Mouse (Mus musculus) CD4-positive, CD25-positive, alpha-beta regulatory T cell, adult 4 months (primary cell): ENCODE measurements around the gene Trappc5. TPM values are rescaled to one million over a fixed set of nuclear protein-coding genes. Genes with fewer than 3 reads are reported as not detected.
A peak's percentile ranks its signal among the peaks of the same experiment; 100 is the strongest.

Source experiments
- ATAC-seq: one replicate; pipeline ENCODE4 v1.8.0; 2017
- polyA plus RNA-seq, 2 experiments: library from polyadenylated mRNA; unstranded; fragments of 100-300 nt; shearing (Covaris generic); gene quantifications; one replicate each; pipeline ENCODE4 v1.2.1; 2017

The Trappc5 gene
- polyA plus RNA-seq, 2 experiments from 2014 or later, result 20.3 to 32.6 TPM

DNA sequence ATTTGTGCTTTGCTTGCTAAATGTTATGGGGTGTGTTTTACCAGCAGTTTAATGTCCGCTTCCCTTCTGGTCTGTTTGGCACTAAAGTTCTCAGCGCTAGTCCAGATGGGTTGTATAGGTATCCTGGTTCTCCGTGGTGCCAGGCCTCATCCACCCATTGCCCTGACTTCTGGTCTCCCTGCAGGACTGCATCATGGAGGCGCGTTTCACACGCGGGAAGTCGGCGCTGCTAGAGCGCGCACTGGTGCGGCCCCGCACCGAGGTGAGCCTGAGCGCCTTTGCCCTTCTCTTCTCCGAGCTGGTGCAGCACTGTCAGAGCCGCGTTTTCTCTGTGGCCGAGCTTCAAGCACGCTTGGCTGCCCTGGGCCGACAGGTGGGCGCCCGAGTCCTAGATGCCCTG is 2.7 kb downstream of the Trappc5 start:
- no peak for ATAC-seq

GRCm38 (mm10) chr8:3679236-3679635 is 3.1 kb downstream of the Trappc5 start:
- no peak for ATAC-seq

GRCm38 (mm10) chr8:3679656-3680055 is 3.6 kb downstream of the Trappc5 start:
- ATAC-seq, result no peak

DNA sequence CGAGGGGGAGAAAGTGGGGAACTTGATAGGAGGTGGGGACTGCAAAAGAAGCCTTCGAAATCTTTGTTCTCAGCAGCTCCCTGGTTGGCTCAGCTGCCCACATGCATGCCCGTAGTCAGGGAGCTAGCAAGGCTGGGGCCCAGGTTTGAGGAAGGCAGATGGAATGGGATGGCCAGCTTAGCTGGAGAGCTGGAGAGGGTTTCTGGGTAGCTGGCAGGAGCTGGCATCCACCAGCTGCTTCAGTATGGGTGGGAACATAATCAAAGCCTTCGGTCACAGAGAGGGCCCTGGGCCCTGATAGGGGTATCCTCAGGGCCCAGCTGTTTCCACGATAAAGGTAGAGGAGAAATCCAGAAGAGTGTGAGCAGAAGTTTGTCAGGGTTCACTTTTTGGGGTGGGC is 6.3 kb downstream of the Trappc5 start:
- ATAC-seq, result no peak

GRCm38 (mm10) chr8:3683408-3684176 is 7.5 kb downstream of the Trappc5 start:
- no peak for ATAC-seq

- no peak for ATAC-seq
These were observed 8.4 kb downstream of the Trappc5 start for GRCm38 (mm10) chr8:3684530-3684929.

DNA sequence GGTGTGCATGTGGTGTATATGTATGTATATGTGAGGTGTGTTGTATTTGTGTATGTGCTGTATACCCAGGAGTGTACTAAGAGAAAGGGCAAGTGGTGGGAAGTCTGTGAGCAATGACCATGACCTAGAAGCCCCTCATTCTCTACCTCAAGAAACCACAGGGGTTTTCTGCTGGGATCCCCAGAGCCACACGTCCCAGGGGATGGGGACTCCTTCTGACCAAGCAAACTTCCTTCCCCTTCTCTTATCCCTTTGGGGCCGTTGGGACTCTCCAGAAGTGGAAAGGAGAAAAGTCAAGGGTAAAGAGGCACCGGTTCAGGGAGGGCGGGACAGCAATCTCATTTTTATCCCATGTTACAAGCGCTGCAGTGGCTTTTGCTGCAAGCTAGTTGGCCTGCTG is 9.3 kb downstream of the Trappc5 start:
- no peak for ATAC-seq

- no peak for ATAC-seq
These were observed 11.4 kb downstream of the Trappc5 start for GRCm38 (mm10) chr8:3687537-3687936.

GRCm38 (mm10) chr8:3690774-3691173 is 14.7 kb downstream of the Trappc5 start:
- no peak for ATAC-seq

DNA sequence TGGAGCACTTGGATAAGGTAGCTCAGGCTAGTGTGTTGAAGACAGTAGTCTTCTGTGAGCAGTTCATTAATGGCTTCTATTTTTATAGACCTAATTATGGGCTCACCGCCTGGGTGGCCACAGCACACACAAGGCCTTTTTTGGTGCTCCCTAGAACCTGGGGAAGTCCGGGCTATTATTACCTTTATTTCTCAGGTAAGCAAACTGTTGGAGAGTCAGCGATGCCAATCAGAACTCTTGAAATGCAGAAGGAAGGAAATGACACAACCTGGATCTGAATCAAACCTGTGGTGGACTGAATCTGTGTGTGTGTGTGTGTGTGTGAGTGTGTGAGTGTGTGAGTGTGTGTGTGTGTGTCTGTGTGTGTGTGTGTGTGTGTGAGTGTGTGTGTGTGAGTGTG is 18.0 kb downstream of the Trappc5 start, which contains the start of gene Fcer2a:
Fcer2a (minus strand) TSS at position 55 of the 400 bp plus-strand sequence.
- ATAC-seq, result no peak

GRCm38 (mm10) chr8:3701491-3701890 is 25.4 kb downstream of the Trappc5 start:
- no peak for ATAC-seq

- ATAC-seq, result no peak
These were observed 29.6 kb downstream of the Trappc5 start for GRCm38 (mm10) chr8:3705711-3706110.

GRCm38 (mm10) chr8:3707611-3708010 is 31.5 kb downstream of the Trappc5 start:
- no peak for ATAC-seq

GRCm38 (mm10) chr8:3710312-3710711 is 34.2 kb downstream of the Trappc5 start:
- no peak for ATAC-seq

DNA sequence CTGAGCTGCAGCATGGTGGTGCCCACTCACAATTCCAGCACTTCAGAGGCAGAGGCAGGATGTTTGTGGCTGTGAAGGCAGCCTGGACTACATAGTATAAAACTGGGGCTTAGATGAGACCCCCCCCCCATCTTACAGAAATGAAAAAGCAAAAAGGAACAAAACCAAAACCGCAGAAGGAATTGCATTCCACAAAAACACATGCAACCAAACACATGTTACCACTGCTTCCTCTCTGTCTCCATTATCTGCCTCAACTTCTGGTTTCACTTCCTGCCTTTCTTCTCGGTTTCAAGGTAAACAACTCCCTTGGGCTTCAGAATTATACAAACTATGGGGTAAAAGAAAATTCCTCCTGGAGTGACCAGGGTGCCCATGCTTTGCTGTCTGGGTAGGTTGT is 35.5 kb downstream of the Trappc5 start:
- no peak for ATAC-seq

- no peak for ATAC-seq
These were observed 41.3 kb downstream of the Trappc5 start for GRCm38 (mm10) chr8:3717321-3717954.

DNA sequence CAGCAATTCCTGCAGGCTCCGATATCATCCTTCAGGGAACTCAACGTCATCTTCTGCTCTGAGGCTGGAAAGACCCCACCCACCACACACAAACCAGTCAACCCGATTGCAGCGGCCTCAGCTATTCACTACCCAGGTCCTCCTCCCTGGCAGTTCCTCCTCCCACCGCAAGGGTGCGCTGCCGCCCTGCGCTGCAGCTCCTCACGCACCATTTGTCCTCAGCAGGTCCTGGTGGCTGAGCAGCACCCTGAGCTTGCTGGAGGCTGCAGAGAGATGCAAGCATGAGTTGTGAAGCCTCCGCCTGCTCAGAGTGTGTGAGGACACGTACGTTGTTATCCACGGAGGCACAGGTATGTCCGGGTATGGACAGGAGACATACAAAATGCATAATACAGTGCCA is 42.5 kb downstream of the Trappc5 start:
- ATAC-seq, result peak; percentile 54

- no peak for ATAC-seq
These were observed 44.5 kb downstream of the Trappc5 start, which contains the start of gene Clec4g for GRCm38 (mm10) chr8:3720551-3720950. Gene Clec4g, minus strand, starts transcription at chr8:3720651.

- no peak for ATAC-seq
These were observed 44.9 kb downstream of the Trappc5 start for GRCm38 (mm10) chr8:3721041-3721440.

Other genes with a start within 250 kb of the Trappc5 start
- 10 to 100 TPM; 18.2 to 22.7 TPM for gene Pex11g, start 208.6 kb upstream of the Trappc5 start, polyA plus RNA-seq
- gene Tex45, start 205.4 kb upstream of the Trappc5 start, polyA plus RNA-seq, result not detected
- 1 to 10 TPM; 1.0 to 1.6 TPM for gene Zfp358, start 183.2 kb upstream of the Trappc5 start, polyA plus RNA-seq
- gene Mcoln1, start 175.8 kb upstream of the Trappc5 start, polyA plus RNA-seq, result 10 to 100 TPM; 16.1 to 18.6 TPM
- 10 to 100 TPM; 26.1 to 43.7 TPM for gene Pnpla6, start 160.9 kb upstream of the Trappc5 start, polyA plus RNA-seq
- 1 to 10 TPM in 1 of 2 experiments, not detected in 1; 1.4 TPM for gene C330021F23Rik, start 108.3 kb upstream of the Trappc5 start, polyA plus RNA-seq
- gene Camsap3, start 89.0 kb upstream of the Trappc5 start, polyA plus RNA-seq, result not detected
- 100 to 1,000 TPM in 1 of 2 experiments, 10 to 100 TPM in 1; 87.5 to 131 TPM for gene Xab2, start 55.0 kb upstream of the Trappc5 start, polyA plus RNA-seq
- gene Pet100, start 54.8 kb upstream of the Trappc5 start, polyA plus RNA-seq, result 100 to 1,000 TPM in 1 of 2 experiments, 10 to 100 TPM in 1; 84.8 to 145 TPM
- not detected for gene Pcp2, start 50.8 kb upstream of the Trappc5 start, polyA plus RNA-seq
- 100 to 1,000 TPM; 190 to 257 TPM for gene Stxbp2, start 45.3 kb upstream of the Trappc5 start, polyA plus RNA-seq
- gene Retn, start 20.5 kb upstream of the Trappc5 start, polyA plus RNA-seq, result not detected
- not detected for gene Mcemp1, start 10.5 kb upstream of the Trappc5 start, polyA plus RNA-seq
- not detected for gene Fcor, start 3.9 kb upstream of the Trappc5 start, polyA plus RNA-seq
- 10 to 100 TPM in 1 of 2 experiments, under 1 TPM in 1; 0.38 to 12.4 TPM for gene Fcer2a, start 17.9 kb downstream of the Trappc5 start, polyA plus RNA-seq
- gene Clec4g, start 44.4 kb downstream of the Trappc5 start, polyA plus RNA-seq, result not detected
- gene Cd209a, start 72.7 kb downstream of the Trappc5 start, polyA plus RNA-seq, result not detected
- not detected for gene Cd209e, start 178.0 kb downstream of the Trappc5 start, polyA plus RNA-seq
- gene Cd209d, start 202.3 kb downstream of the Trappc5 start, polyA plus RNA-seq, result not detected